In genomic region chr17:28876821-28877220, GRCm38 (mm10) we compare ENCODE assay signal across 9 mouse cellular contexts. TPM values are rescaled to one million over a fixed set of nuclear protein-coding genes. Genes with fewer than 3 reads are reported as not detected.
DNase-seq lines count a peak whose midpoint lies in the region; ATAC-seq and TF ChIP-seq lines count a peak whose summit lies in the region.
"Had no signal": no experiment of that assay in that cellular context is flagged by ENCODE, and none has a peak within 500 bp of the region (broad histone marks: within the 10 kb centered on the region; RNA-seq: fewer than 3 reads in every experiment).

No protein-coding gene starts in this region.

- TF ChIP-seq CTCF in cerebellum, adult 2 months (IDR thresholded peaks at IDR 0.05; ENCODE audit: borderline replicate concordance, insufficient read depth, low read depth, low read length): peak; percentile 23; the same call in 1 of the 2 replicates
- peak; percentile 35 for TF ChIP-seq CTCF in liver, adult 2 months (IDR thresholded peaks at IDR 0.05; ENCODE audit: low read depth, low read length)

- no peak for TF ChIP-seq POLR2A in cerebellum, adult 2 months (IDR thresholded peaks at IDR 0.05; ENCODE audit: borderline replicate concordance, insufficient read depth, low read length)
- TF ChIP-seq POLR2A in liver, adult 2 months (IDR thresholded peaks at IDR 0.05; ENCODE audit: extremely low read depth, insufficient read depth, low read length): no peak

- H3K4me3 ChIP-seq in cerebellum, adult 2 months (replicated peaks; ENCODE audit: insufficient read depth, low read depth, low read length): no peak overlapping the region
- H3K4me3 ChIP-seq in lung, embryonic 15.5 days: no peak overlapping the region
- H3K4me3 ChIP-seq in liver, adult 2 months (ENCODE audit: insufficient read depth, low read depth, low read length): no peak overlapping the region
- H3K4me3 ChIP-seq in stomach, embryonic 16.5 days (replicated peaks; ENCODE audit: low read length): no peak overlapping the region
- H3K4me3 ChIP-seq: myocyte had no signal

- no peak overlapping the region for H3K27ac ChIP-seq in cerebellum, adult 2 months (ENCODE audit: insufficient read depth, low read length)
- no peak overlapping the region for H3K27ac ChIP-seq in lung, embryonic 15.5 days
- no peak overlapping the region for H3K27ac ChIP-seq in liver, adult 2 months (replicated peaks; ENCODE audit: insufficient read depth, low read depth, low read length)
- H3K27ac ChIP-seq in stomach, embryonic 16.5 days (ENCODE audit: low read length): no peak overlapping the region

- 0 out of 2 replicates have a peak overlapping the region, but pooled peaks have one; percentile 24 for H3K4me2 ChIP-seq in lung, embryonic 15.5 days
- peak overlapping the region; percentile 12; the same call in 1 of the 2 replicates for H3K4me2 ChIP-seq in stomach, embryonic 16.5 days (ENCODE audit: low read depth, low read length)

- H3K36me3 ChIP-seq in lung, embryonic 15.5 days: no peaks in the 10 kb centered on the region
- H3K36me3 ChIP-seq in liver, adult 2 months (ENCODE audit: control insufficient read depth, insufficient read depth, low read length): no peaks in the 10 kb centered on the region
- H3K36me3 ChIP-seq in stomach, embryonic 16.5 days (ENCODE audit: control insufficient read depth, insufficient read depth, low read length): no peaks in the 10 kb centered on the region

- 55% methylated on average over 19 of the region's 19 CpGs for WGBS in cerebellum, adult 2 months
- WGBS in lung, embryonic 15.5 days: 22% methylated on average over 19 of the region's 19 CpGs
- 53% methylated on average over 19 of the region's 19 CpGs for WGBS in liver, adult 2 months
- 20% methylated on average over 19 of the region's 19 CpGs for WGBS in stomach, embryonic 16.5 days

- no peaks in the 10 kb centered on the region for H3K79me2 ChIP-seq in liver, adult 2 months (ENCODE audit: control insufficient read depth, insufficient read depth, low read length)

- no peaks in the 10 kb centered on the region for H3K27me3 ChIP-seq in cerebellum, adult 2 months (ENCODE audit: control insufficient read depth, insufficient read depth, low read length)
- H3K27me3 ChIP-seq in lung, embryonic 15.5 days: peaks cover 7% of the 10 kb centered on the region
- H3K27me3 ChIP-seq in liver, adult 2 months (ENCODE audit: control insufficient read depth, insufficient read depth, low read length): no peaks in the 10 kb centered on the region
- H3K27me3 ChIP-seq in stomach, embryonic 16.5 days (ENCODE audit: control insufficient read depth, insufficient read depth, low read length): no peaks in the 10 kb centered on the region

- no peaks in the 10 kb centered on the region for H3K9me3 ChIP-seq in lung, embryonic 15.5 days
- H3K9me3 ChIP-seq in stomach, embryonic 16.5 days (replicated peaks; ENCODE audit: control insufficient read depth, low read length): no peaks in the 10 kb centered on the region

- ATAC-seq in lung, embryonic 15.5 days (ENCODE audit: borderline replicate concordance, extremely low read depth, low FRiP score, low TSS enrichment): no peak
- peak; percentile 65 for ATAC-seq in granulocyte monocyte progenitor cell, adult 5-6 weeks (replicated peaks; ENCODE audit: poor library complexity, severe bottlenecking)
- ATAC-seq in stomach, embryonic 16.5 days (ENCODE audit: insufficient read depth, low FRiP score): no peak

- no peak for DNase-seq in cerebellum, adult 2 months
- no peak for DNase-seq in cerebellum, adult 9-10 months
- DNase-seq in lung, adult 18-20 months: no peak
- no peak for DNase-seq in liver, adult 2 months (ENCODE audit: extremely low read depth, low read depth, low spot score)
- no peak for DNase-seq in spleen, postnatal 4 days (ENCODE audit: low spot score in 2 of 2)

- H3K4me1 ChIP-seq in cerebellum, adult 2 months (ENCODE audit: control insufficient read depth, insufficient read depth, low read length): peaks cover 7% of the 10 kb centered on the region
- peaks cover 20% of the 10 kb centered on the region for H3K4me1 ChIP-seq in lung, embryonic 15.5 days
- H3K4me1 ChIP-seq in liver, adult 2 months (ENCODE audit: control insufficient read depth, insufficient read depth, low read length): peaks cover 7% of the 10 kb centered on the region
- H3K4me1 ChIP-seq in stomach, embryonic 16.5 days (ENCODE audit: control insufficient read depth, insufficient read depth, low read length): peaks cover 11% of the 10 kb centered on the region

- H3K9ac ChIP-seq in lung, embryonic 15.5 days: no peak overlapping the region
- H3K9ac ChIP-seq in liver, adult 2 months (ENCODE audit: low read depth, low read length): no peak overlapping the region
- peak overlapping the region; percentile 32; the same call in 1 of the 2 replicates for H3K9ac ChIP-seq in stomach, embryonic 16.5 days (ENCODE audit: low read length)

RNA-seq across cellular contexts. Expression of gene Pnpla1, which starts 18.6 kb away (rescaled TPM):
- 0.03 and 0.05 TPM in 2 replicates for polyA plus RNA-seq in cerebellum, adult 2 months (2012; rRNA removed)
- not detected in 2 replicates for polyA plus RNA-seq in lung, embryonic 15.5 days (2015; fragmentation: Nextera tagmentation; extraction: Ambion mirVana)
- not detected in 2 replicates for total RNA-seq in granulocyte monocyte progenitor cell, adult 5-6 weeks (2014; fragmentation: Nextera tagmentation)
- under 0.01 and 0.13 TPM in 2 replicates for total RNA-seq in granulocyte monocyte progenitor cell, adult 5-6 weeks (2017)
- not detected in 2 replicates for total RNA-seq in liver, adult 2 months (2014; rRNA removed)
- not detected in 2 replicates for polyA plus RNA-seq in liver, adult 2 months (2012; rRNA removed)
- 1.2 and 3.0 TPM in 2 replicates for polyA plus RNA-seq in stomach, embryonic 16.5 days (2015; fragmentation: Nextera tagmentation; extraction: Ambion mirVana)
- polyA plus RNA-seq: myocyte had no signal

RNA-seq across cellular contexts. Expression of gene 4930539E08Rik, which starts 38.3 kb away (rescaled TPM):
- 0.36 and 0.74 TPM in 2 replicates for polyA plus RNA-seq in cerebellum, adult 2 months (2012; rRNA removed)
- 0.05 and 0.12 TPM in 2 replicates for polyA plus RNA-seq in lung, embryonic 15.5 days (2015; fragmentation: Nextera tagmentation; extraction: Ambion mirVana)
- total RNA-seq in granulocyte monocyte progenitor cell, adult 5-6 weeks (2014; fragmentation: Nextera tagmentation): 1.8 and 2.6 TPM in 2 replicates
- total RNA-seq in granulocyte monocyte progenitor cell, adult 5-6 weeks (2017): 1.2 and 1.5 TPM in 2 replicates
- total RNA-seq in liver, adult 2 months (2014; rRNA removed): 0.09 and 0.47 TPM in 2 replicates
- 0.10 and 0.11 TPM in 2 replicates for polyA plus RNA-seq in liver, adult 2 months (2012; rRNA removed)
- polyA plus RNA-seq in stomach, embryonic 16.5 days (2015; fragmentation: Nextera tagmentation; extraction: Ambion mirVana): 0.25 and 0.31 TPM in 2 replicates
- polyA plus RNA-seq: myocyte had no signal
